Mouse (Mus musculus) heart, embryonic 13.5 days (tissue): ENCODE data around the gene Lmx1b. TPM values are rescaled to one million over a fixed set of nuclear protein-coding genes. Genes with fewer than 3 reads are reported as not detected.

ENCODE experiments used
- polyA plus RNA-seq: library from polyadenylated mRNA; unstranded; fragments of >200 nt; fragmentation: Nextera tagmentation; extraction: Ambion mirVana; gene quantifications from 2 replicates; pipeline ENCODE4 v1.2.1, GENCODE M21; 2015

The Lmx1b gene
- polyA plus RNA-seq, 1 experiment from 2014 or later = not detected

Other genes starting within 250 kb of the Lmx1b start
- 3.5 TPM in 2 replicates for gene Zbtb34, start 209.2 kb downstream of the Lmx1b start, polyA plus RNA-seq
- gene Zbtb43, start 172.0 kb downstream of the Lmx1b start, polyA plus RNA-seq = 10.3 and 10.5 TPM in 2 replicates
- 10.9 and 11.3 TPM in 2 replicates for gene Mvb12b, start 247.4 kb upstream of the Lmx1b start, polyA plus RNA-seq